Mouse (Mus musculus): ENCODE measurements at regions not wholly inside any gene's neighbourhood (a gene's known extent, or its start where the extent isn't known, plus 50 kb on each side); places are given as distances from the start of the nearest gene placed in this dataset.

GRCm38 (mm10) chr4:137211288-137211687, 66.0 kb upstream of the Wnt4 start:
- TF ChIP-seq CTCF (IDR thresholded peaks at IDR 0.05; ENCODE audit: control insufficient read depth, insufficient read depth, insufficient replicate concordance, low read depth, low read length) (no peak), POLR2A (IDR thresholded peaks at IDR 0.05; ENCODE audit: control insufficient read depth, low read depth, low read length) (no peak)

Data from testis, adult 2 months (tissue).